In the genomic region with DNA sequence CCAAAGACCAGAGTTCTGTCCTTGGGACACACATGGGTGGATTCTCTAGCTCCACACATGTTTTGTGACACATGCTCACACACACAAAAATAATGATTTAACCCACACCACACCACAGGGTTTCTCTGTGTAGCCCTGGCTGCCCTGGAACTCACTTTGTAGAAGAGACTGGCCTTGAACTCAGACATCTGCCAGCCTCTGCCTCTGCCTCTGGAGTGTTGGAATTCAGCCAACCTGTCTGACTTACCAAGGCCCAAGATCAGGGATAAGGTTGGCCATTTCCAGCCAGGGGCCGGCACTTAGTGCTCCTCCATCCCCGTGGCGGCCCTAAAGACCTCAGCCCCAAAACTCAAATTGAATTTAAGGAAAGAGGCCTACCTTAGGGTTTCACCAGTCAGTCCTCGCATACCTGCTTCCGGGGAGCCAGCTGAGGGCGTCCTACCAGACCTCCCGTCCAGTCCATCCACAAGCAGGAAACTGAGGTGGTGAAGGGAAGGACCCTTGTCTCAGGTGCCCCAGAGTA, we compare ENCODE assay signal across 14 mouse cellular contexts. TPM values are rescaled to one million over a fixed set of nuclear protein-coding genes. Genes with fewer than 3 reads are reported as not detected.
DNase-seq lines count a peak whose midpoint lies in the region; ATAC-seq and TF ChIP-seq lines count a peak whose summit lies in the region.
"Had no signal": no experiment of that assay in that cellular context is flagged by ENCODE, and none has a peak within 500 bp of the region (broad histone marks: within the 10 kb centered on the region; RNA-seq: fewer than 3 reads in every experiment).

No protein-coding gene starts in this region.

- no peaks in the 10 kb centered on the region for H3K27me3 ChIP-seq in heart, embryonic 15.5 days
- H3K27me3 ChIP-seq in lung, embryonic 16.5 days (ENCODE audit: control insufficient read depth, insufficient read depth, low read depth, low read length): no peaks in the 10 kb centered on the region
- no peaks in the 10 kb centered on the region for H3K27me3 ChIP-seq in liver, embryonic 15.5 days
- no peaks in the 10 kb centered on the region for H3K27me3 ChIP-seq in stomach, postnatal 0 days (ENCODE audit: control insufficient read depth, insufficient read depth, low read length)
- H3K27me3 ChIP-seq: Patski had no signal

- TF ChIP-seq CTCF in stomach, postnatal 0 days (IDR thresholded peaks at IDR 0.05; ENCODE audit: low read depth): no peak

- no peak overlapping the region for H3K4me2 ChIP-seq in heart, embryonic 15.5 days
- no peak overlapping the region for H3K4me2 ChIP-seq in lung, embryonic 16.5 days (ENCODE audit: low read depth, low read length)
- H3K4me2 ChIP-seq in liver, embryonic 15.5 days: no peak overlapping the region
- H3K4me2 ChIP-seq in stomach, postnatal 0 days (replicated peaks; ENCODE audit: low read depth): no peak overlapping the region

- no peak for TF ChIP-seq EP300 in stomach, postnatal 0 days (optimal IDR thresholded peaks at IDR 0.05)

- WGBS in heart, embryonic 15.5 days: 82% methylated on average over 7 of the region's 7 CpGs
- WGBS in lung, embryonic 16.5 days: 80% methylated on average over 7 of the region's 7 CpGs
- 74% methylated on average over 7 of the region's 7 CpGs for WGBS in liver, embryonic 15.5 days (ENCODE audit: insufficient replicate concordance)
- 83% methylated on average over 7 of the region's 7 CpGs for WGBS in stomach, postnatal 0 days

- H3K4me1 ChIP-seq in heart, embryonic 15.5 days (replicated peaks): peaks cover 53% of the 10 kb centered on the region
- peaks cover 34% of the 10 kb centered on the region for H3K4me1 ChIP-seq in lung, embryonic 16.5 days (replicated peaks; ENCODE audit: control insufficient read depth, insufficient read depth, low read length)
- H3K4me1 ChIP-seq in liver, embryonic 15.5 days (replicated peaks): peaks cover 80% of the 10 kb centered on the region
- peaks cover 3% of the 10 kb centered on the region for H3K4me1 ChIP-seq in stomach, postnatal 0 days (replicated peaks; ENCODE audit: control insufficient read depth, insufficient read depth)

- no peak overlapping the region for H3K4me3 ChIP-seq in heart, embryonic 15.5 days
- no peak overlapping the region for H3K4me3 ChIP-seq in lung, embryonic 16.5 days (ENCODE audit: low read length)
- no peak overlapping the region for H3K4me3 ChIP-seq in liver, embryonic 15.5 days (replicated peaks)
- no peak overlapping the region for H3K4me3 ChIP-seq in stomach, postnatal 0 days (ENCODE audit: low read depth, low read length)
- H3K4me3 ChIP-seq: midbrain, embryonic 10.5 days had no signal

- H3K27ac ChIP-seq in heart, embryonic 15.5 days: peak overlapping the region; percentile 100
- H3K27ac ChIP-seq in lung, embryonic 16.5 days (ENCODE audit: low read length): no peak overlapping the region; the same call in 1 of the 2 replicates
- peak overlapping the region; percentile 24; the same call in 1 of the 2 replicates for H3K27ac ChIP-seq in liver, embryonic 15.5 days (replicated peaks)
- H3K27ac ChIP-seq in stomach, postnatal 0 days (replicated peaks): no peak overlapping the region

- no peak overlapping the region for H3K9ac ChIP-seq in heart, embryonic 15.5 days
- H3K9ac ChIP-seq in lung, embryonic 16.5 days (ENCODE audit: low read length): peak overlapping the region; percentile 44; the same call in 1 of the 2 replicates
- H3K9ac ChIP-seq in liver, embryonic 15.5 days: no peak overlapping the region
- H3K9ac ChIP-seq in stomach, postnatal 0 days (ENCODE audit: low read length): no peak overlapping the region

- DNase-seq in cerebellum, adult 11-12 months: peak; percentile 48
- no peak for DNase-seq in cerebellum, postnatal 25 days
- no peak for DNase-seq in heart, postnatal 4 days
- no peak for DNase-seq in lung, adult 18-20 months
- no peak for DNase-seq in stomach, postnatal 0 days (ENCODE audit: low spot score)
- DNase-seq: heart, postnatal 14 days; kidney, postnatal 10 days; right cerebral cortex, postnatal 4 days; thymus, adult 2 months had no signal

- peaks cover 3% of the 10 kb centered on the region; the same call in 1 of the 2 replicates for H3K36me3 ChIP-seq in heart, embryonic 15.5 days
- no peaks in the 10 kb centered on the region for H3K36me3 ChIP-seq in lung, embryonic 16.5 days (ENCODE audit: control insufficient read depth, insufficient read depth, low read length)
- H3K36me3 ChIP-seq in liver, embryonic 15.5 days (replicated peaks): peaks cover 5% of the 10 kb centered on the region
- H3K36me3 ChIP-seq in stomach, postnatal 0 days (ENCODE audit: control insufficient read depth, insufficient read depth, low read length): no peaks in the 10 kb centered on the region

- no peaks in the 10 kb centered on the region for H3K9me3 ChIP-seq in heart, embryonic 15.5 days (replicated peaks)
- H3K9me3 ChIP-seq in lung, embryonic 16.5 days (ENCODE audit: control insufficient read depth, low read length): no peaks in the 10 kb centered on the region
- no peaks in the 10 kb centered on the region for H3K9me3 ChIP-seq in liver, embryonic 15.5 days (replicated peaks)
- no peaks in the 10 kb centered on the region for H3K9me3 ChIP-seq in stomach, postnatal 0 days (ENCODE audit: control insufficient read depth, low read length)
- H3K9me3 ChIP-seq: midbrain, embryonic 10.5 days had no signal

- ATAC-seq in heart, embryonic 15.5 days (replicated peaks; ENCODE audit: insufficient number of reproducible peaks, insufficient read depth, low FRiP score, low read depth): no peak
- no peak for ATAC-seq in lung, embryonic 16.5 days (ENCODE audit: low read depth)
- ATAC-seq in liver, embryonic 15.5 days (ENCODE audit: insufficient read depth): no peak
- ATAC-seq in stomach, postnatal 0 days (ENCODE audit: low FRiP score, low TSS enrichment): no peak
- ATAC-seq: Patski had no signal

RNA-seq across cellular contexts. Expression of gene Ctdsp1, which starts 2.9 kb away (rescaled TPM):
- 55.1 and 68.5 TPM in 2 replicates for polyA plus RNA-seq in heart, embryonic 15.5 days (2015; fragmentation: Nextera tagmentation; extraction: Ambion mirVana)
- total RNA-seq in heart, postnatal 4 days (2021): 100 to 1,000 TPM; 121 to 126 TPM
- polyA plus RNA-seq in lung, embryonic 16.5 days (2015; fragmentation: Nextera tagmentation; extraction: Ambion mirVana): 90.8 and 93.9 TPM in 2 replicates
- polyA plus RNA-seq in liver, embryonic 15.5 days (2015; fragmentation: Nextera tagmentation; extraction: Ambion mirVana): 44.8 and 48.4 TPM in 2 replicates
- polyA plus RNA-seq in stomach, postnatal 0 days (2015; fragmentation: Nextera tagmentation; extraction: Ambion mirVana): 45.2 and 47.4 TPM in 2 replicates

RNA-seq across cellular contexts. Expression of gene Slc11a1, which starts 13.5 kb away (rescaled TPM):
- 3.6 and 5.4 TPM in 2 replicates for polyA plus RNA-seq in heart, embryonic 15.5 days (2015; fragmentation: Nextera tagmentation; extraction: Ambion mirVana)
- total RNA-seq in heart, postnatal 4 days (2021): 1 to 10 TPM; 1.7 to 3.4 TPM
- 3.5 and 5.8 TPM in 2 replicates for polyA plus RNA-seq in lung, embryonic 16.5 days (2015; fragmentation: Nextera tagmentation; extraction: Ambion mirVana)
- polyA plus RNA-seq in liver, embryonic 15.5 days (2015; fragmentation: Nextera tagmentation; extraction: Ambion mirVana): 14.0 and 17.0 TPM in 2 replicates
- 3.0 and 3.8 TPM in 2 replicates for polyA plus RNA-seq in stomach, postnatal 0 days (2015; fragmentation: Nextera tagmentation; extraction: Ambion mirVana)

RNA-seq across cellular contexts. Expression of gene Vil1, which starts 20.7 kb away (rescaled TPM):
- 0.26 and 0.38 TPM in 2 replicates for polyA plus RNA-seq in heart, embryonic 15.5 days (2015; fragmentation: Nextera tagmentation; extraction: Ambion mirVana)
- 1 to 10 TPM; 1.4 to 2.1 TPM for total RNA-seq in heart, postnatal 4 days (2021)
- 0.43 and 0.87 TPM in 2 replicates for polyA plus RNA-seq in lung, embryonic 16.5 days (2015; fragmentation: Nextera tagmentation; extraction: Ambion mirVana)
- 0.76 and 0.99 TPM in 2 replicates for polyA plus RNA-seq in liver, embryonic 15.5 days (2015; fragmentation: Nextera tagmentation; extraction: Ambion mirVana)
- 11.1 and 12.8 TPM in 2 replicates for polyA plus RNA-seq in stomach, postnatal 0 days (2015; fragmentation: Nextera tagmentation; extraction: Ambion mirVana)

RNA-seq across cellular contexts. Expression of gene Catip, which starts 26.6 kb away (rescaled TPM):
- polyA plus RNA-seq in heart, embryonic 15.5 days (2015; fragmentation: Nextera tagmentation; extraction: Ambion mirVana): 0.38 and 0.39 TPM in 2 replicates
- total RNA-seq in heart, postnatal 4 days (2021): under 1 TPM; 0.32 to 0.33 TPM
- polyA plus RNA-seq in lung, embryonic 16.5 days (2015; fragmentation: Nextera tagmentation; extraction: Ambion mirVana): 1.9 and 3.0 TPM in 2 replicates
- 0.06 TPM in 1 of 2 replicates, not detected in the other for polyA plus RNA-seq in liver, embryonic 15.5 days (2015; fragmentation: Nextera tagmentation; extraction: Ambion mirVana)
- polyA plus RNA-seq in stomach, postnatal 0 days (2015; fragmentation: Nextera tagmentation; extraction: Ambion mirVana): 0.50 and 0.73 TPM in 2 replicates

Comparison
In these comparisons a context has a peak if more than half of its experiments do, and no peak if none do; other contexts are left out.
1. H3K27ac ChIP-seq: peak in heart, embryonic 15.5 days (single experiment) and liver, embryonic 15.5 days (single experiment); none in lung, embryonic 16.5 days (single experiment) and stomach, postnatal 0 days (single experiment).